Mouse (Mus musculus) layer of hippocampus, adult 11-12 months (tissue): Measurements from ENCODE around the gene A830005F24Rik.
A peak's percentile ranks its signal among the peaks of the same experiment; 100 is the strongest.
"Not testable (repeated sequence)": the region's sequence is repeated elsewhere in the genome, so short reads cannot be mapped to it uniquely, and the experiment has no call there.

Source experiments
- DNase-seq: peaks from one replicate; pipeline ENCODE4 v3.0.0; 2022; ENCODE audit warnings: low spot score

The A830005F24Rik gene

DNA sequence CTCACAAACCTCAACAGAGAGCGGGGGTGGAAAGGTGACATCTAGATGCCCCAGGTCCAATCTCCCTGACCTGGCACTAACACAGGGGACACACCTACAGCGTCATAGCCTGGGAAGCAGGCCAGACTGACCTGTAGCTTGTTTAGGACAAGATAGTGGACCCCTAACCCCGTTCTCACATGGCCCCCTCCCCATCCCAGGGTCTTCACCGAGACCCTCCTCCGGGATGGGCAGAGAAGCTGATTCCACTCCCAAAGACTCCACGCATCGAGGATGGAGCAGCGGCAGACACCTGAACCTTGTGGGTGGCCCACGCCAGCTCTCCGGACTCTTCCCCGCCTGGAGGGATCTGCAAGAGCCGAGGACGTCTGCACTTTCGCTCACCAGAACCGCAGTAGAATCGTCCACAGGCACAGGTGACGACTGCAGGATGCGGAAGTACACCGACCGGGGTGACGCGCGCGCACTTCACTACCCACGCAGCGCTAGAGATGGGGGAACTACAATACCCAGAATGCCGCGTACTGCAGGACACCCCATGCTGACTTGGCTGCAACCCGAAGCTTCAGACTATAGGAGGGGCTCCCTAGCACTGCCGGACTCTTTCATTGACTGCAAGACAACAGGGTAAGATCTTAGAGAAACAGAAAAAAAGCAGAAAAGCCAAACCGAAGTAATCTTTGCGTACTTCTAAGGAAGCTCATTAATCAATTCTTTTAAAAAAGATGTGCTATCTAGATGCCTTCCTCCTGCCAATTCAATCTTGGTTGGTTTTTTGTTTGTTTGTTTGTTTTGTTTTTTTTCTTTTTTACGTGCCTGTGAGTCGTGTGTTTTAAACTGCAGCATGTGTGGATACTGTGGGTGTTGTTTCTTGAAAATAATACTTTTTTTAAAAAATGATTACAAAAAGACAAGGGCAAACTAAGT lies at the start of gene A830005F24Rik, which contains the start of gene Zfp169:
Gene A830005F24Rik (plus strand): TSS at position 568 of the 927 bp plus-strand sequence.
Gene Zfp169 (minus strand): TSS at position 449 of the 927 bp plus-strand sequence.
- peak; percentile 90 for DNase-seq

DNA sequence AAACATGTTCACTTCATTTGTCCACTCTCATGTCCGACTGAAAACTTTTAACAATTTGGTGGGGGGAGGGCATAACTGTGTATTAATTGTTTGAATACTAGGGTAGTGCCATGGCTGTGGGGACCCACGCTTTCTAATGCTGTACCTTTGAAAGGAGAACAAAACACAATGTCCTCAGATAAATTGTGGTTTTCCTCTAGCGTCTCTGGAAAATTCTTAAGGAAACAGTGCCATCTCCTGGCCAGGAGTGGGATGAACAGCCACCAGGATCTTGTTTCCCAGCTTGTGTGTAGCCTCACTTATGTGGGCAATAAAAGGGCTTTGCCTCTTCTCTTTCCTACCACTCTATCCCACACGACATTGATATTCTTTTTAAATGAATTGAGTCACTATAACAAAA lies 49.2 kb upstream of the A830005F24Rik start:
- DNase-seq, result peak; percentile 81

DNA sequence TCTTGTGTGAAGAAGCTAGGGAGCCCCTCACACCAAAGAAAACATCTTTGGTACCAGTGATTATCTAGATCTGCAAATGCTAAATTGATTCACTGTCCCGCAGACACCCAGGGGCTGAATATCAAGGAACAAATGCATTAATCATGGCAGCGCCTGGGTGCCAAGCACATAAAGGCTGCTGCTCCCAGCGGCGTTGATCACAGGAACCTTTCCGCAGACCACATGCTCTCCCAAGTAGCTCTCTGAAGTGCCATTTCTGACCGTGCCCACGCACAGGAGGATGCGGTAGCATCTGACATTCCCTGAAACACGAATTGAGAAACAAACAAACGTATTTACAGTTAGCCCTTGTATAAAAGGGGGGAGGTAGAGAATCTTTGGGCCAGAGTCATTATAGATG lies 47.2 kb upstream of the A830005F24Rik start:
- DNase-seq, result no peak

DNA sequence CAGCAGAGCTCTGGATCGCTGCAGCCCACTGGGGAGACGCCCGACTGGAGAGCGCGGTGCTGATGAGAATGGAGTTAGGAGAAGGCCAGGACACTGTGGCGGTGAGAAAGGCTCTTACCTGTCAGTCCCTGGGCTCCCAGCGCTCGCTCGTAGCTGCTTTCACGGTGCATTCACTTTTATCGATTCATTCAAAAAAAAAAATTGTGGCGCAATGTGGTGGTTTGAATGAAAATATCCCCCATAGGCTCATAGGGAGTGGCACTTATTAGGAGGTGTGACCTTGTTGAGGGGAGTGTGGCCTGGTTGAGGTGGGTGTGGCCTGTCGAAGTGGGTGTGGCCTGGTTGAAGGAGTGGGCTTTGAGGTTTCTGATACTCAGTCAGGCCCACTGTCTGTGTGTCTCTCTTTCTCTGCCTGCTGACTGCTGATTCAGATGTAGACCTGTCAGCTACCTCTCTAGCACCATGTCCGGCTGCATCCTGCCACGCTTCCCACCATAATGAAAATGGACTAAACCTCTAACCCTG lies 44.7 kb upstream of the A830005F24Rik start:
- no peak for DNase-seq

DNA sequence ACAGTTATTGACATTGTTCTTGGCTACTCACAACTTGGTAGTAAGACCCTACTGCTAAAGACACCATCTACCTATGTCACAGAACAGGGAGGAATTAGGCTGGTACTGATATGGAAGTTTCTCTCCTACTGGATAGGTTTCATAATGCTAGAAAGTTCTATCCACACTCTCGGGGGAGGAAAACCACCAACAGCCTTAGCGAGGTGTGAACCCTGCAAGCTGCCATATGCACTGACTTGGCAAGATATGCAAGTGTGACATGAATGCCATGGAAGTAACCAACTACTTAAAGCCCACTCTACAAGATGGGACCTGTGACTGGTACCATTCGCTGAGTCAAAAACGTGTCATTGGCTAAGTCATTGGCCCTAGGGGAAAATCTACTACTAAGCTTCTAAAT lies 29.8 kb upstream of the A830005F24Rik start:
- DNase-seq, result no peak

DNA sequence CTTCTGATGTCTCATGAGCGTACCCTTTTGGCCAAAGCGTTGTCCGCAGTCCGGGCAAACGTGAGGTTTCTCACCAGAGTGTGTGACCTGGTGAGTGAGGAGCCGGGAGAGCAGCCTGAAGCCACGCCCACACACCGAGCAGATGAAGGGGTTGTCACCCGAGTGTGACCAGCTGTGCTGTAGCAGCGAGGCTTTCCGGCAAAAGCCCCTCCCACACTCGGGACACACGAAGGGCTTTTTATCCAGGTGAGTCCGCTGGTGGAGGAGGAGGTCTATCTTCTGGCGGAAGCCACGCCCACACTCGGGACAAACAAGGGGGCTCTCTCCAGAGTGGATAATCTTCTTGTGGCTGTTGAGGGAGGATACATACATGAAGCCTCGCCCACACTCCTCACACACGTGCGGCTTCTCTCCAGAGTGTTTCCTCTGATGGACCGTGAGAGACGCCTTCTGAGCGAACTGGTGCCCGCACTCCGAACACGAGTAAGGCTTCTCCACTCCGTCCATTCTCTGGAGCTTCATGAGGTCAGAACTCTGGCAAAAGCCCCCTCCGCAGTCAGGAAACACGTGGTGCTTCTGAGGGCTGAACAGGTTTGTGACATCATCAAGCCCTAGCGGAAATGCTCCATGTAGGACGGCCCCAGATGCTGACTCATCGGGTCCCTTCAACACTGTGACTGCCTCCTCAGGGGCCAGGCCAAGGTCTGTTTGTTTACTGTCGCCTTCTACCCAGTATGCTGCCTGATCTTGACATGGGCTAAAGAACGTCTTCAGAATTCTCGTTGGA lies 22.8 kb upstream of the A830005F24Rik start:
- DNase-seq, result no peak

DNA sequence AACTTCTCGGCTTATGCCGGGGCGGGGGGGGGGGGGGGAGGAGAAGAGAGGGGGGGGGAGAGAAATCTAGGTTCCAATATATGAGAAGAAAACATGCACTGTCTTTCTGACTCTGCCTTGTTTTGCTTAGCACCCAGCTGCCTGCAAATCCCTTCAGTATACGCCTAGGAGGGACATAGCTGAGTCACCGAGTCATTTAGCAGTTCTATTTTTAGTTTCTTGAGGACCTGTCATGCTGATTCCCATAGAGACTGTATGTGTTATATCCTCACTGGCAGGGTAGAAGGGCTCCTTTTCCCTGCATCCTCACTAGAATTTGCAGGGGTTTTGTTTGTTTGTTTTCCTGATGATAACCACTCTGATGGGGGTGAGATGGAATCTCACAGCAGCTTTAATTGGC lies 20.2 kb upstream of the A830005F24Rik start:
- DNase-seq, result no peak

DNA sequence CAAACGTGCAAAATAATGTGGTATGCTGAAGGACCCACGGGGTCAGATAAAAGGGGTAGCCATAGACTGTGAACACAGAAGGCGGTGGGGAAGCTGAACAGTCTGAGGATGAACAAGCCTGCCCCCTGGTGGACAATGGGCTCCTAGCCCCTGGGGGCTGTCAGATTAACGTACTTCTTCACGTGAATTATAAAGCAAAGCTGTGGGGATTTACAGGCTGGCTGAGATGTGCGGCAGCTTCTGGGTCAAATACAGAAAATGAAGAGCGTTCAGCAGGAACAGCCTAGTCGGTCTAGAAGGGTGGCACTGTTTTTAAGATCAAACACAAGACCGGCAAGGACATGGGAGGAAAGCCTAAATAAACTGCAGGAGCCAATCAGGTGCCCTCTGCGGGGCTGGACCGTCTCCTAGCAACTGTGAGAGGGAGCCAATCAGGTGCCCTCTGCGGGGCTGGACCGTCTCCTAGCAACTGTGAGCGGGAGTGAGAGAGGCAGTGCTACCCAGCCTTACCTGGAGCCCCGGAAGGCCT lies 15.6 kb upstream of the A830005F24Rik start:
- peak; percentile 81 for DNase-seq

DNA sequence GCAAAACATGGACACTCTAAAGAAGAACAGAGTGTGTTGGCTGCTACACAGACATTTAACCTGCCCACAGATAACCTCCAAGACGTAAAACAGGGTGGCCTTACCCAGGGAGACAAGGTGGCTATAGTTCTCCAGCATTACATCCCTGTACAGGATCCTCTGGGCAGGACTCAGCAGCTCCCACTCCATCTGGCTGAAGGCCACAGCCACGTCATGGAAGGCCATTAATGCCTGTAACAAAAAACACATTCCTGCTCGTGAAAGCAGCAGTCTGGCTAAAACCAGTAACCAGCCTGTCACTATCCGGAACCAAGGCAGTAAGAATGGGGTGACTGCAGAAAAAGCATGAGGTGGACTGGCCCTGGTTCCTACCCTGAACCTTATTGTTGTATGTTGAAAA lies 14.7 kb upstream of the A830005F24Rik start:
- no peak for DNase-seq

DNA sequence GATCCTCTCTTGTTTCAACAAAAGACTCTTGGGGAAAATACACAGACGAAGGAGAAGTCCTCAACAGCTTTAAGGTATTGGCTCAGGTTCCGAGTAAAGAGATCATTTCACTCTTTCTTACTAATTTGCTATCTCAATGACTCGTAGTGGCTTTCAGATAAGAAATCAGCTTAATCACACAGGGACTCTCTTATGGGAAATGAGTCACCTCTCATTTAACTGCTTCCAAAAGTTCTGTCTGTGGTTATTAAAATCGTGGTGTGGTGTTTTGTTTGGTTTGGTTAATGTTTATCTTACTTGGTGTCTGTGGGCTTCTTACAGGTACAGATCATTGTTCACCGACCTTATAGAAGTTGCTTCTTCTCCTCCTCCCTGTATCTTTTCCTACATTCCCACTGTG lies 10.9 kb upstream of the A830005F24Rik start:
- DNase-seq, result no peak

DNA sequence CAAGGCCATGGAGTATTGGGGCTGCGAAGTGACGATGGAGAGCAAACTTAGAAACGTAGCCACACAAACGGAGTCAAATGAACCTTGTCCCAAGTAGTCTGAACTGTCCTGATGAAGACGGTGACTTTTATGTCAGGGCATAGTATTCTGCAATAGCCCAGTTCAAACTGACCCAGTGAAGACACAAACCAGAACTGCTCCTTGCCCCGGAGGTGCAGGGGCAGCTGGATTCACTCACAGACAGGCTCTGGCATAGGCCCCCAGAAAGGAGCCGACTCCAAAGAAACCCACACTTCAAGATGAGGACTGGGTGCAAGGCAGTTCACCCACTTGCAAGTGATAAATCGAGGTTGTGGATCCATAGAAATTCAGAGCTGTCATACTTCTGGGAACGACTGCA lies 4.7 kb upstream of the A830005F24Rik start:
- no peak for DNase-seq

DNA sequence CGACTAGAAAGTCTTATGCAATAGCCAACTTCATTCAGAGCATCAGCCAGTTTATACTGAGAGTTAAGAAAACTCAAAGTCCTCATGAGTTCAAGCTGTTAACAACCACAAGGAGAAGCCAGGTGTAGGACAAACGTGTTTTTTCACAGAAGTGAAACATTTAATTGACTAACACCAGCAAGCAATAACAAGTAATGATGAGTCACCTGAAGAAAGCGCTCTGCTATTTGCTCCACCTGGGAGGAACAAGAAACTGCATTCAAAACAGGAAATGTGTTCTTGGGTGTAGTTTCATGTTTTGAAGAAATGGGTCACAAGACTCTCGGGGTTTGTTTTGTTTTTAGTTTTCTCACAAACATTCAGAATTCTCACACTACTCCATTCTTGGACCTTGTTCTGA lies 2.5 kb downstream of the A830005F24Rik start:
- DNase-seq, result no peak

DNA sequence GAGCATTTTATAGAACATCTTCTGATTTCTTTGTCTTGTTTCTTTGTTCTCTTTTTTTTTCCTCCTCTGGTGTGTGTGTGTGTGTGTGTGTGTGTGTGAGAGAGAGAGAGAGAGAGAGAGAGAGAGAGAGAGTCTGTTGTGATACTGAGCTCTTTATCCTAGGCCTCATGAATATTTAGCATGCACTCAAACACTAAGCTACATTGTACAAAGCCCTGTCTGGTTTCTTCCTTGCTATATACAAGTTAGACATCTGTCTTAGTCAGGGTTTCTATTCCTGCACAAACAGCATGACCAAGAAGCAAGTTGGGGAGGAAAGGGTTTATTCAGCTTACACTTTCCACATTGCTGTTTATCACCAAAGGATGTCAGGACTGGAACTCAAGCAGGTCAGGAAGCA lies 5.8 kb downstream of the A830005F24Rik start:
- not testable (repeated sequence) for DNase-seq

DNA sequence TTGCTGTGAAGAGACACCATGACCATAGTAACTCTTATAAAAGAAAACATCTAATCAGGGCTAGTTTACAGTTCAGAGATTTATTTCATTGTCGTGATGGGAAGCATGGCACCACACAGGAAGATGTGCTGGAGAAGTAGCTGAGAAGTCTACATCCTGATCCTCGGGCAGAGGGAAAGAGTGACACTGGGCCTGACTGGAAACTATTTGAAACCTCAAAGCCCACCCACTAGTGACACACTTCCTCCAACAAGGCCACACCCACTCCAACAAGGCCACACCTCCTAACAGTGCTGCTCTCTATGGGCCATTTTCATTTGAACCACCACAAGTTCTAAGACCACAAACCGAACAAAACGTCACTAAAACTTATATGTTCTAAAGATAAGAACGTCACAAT lies 12.4 kb downstream of the A830005F24Rik start:
- no peak for DNase-seq

DNA sequence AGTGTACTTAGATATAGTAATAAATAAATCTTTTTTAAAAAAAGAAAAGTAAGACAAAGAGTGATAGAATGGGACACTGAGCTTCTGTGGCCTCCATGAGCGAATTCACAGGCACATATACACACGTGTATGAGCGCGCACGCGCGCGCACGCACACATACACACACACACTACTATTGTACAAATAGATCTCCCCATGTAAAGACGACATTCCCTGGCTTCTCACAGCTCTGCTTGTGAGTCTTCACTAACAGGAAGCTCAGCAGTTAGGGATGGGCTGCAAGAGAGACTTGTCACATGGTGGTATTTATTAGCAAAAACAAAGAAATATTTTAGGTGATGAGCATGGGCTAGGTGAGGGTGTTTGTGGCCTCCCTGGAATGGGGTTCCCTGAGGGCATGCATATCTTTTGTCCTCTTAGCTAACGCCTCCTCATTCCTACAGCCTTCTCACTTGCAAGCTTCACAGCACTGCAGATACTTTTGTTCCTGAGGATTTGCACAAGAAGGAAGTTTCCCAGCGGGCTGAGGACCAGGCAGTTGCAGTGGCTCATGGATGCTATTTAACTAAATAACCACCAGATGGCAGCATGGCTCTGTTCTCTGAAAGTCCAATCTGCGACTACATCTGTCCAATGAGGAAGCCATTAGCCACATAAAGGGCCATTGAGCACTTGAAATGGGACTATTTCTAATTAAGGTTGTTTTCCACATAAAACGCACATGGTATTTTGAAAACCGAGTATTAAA lies 14.9 kb downstream of the A830005F24Rik start:
- DNase-seq, result peak; percentile 77

DNA sequence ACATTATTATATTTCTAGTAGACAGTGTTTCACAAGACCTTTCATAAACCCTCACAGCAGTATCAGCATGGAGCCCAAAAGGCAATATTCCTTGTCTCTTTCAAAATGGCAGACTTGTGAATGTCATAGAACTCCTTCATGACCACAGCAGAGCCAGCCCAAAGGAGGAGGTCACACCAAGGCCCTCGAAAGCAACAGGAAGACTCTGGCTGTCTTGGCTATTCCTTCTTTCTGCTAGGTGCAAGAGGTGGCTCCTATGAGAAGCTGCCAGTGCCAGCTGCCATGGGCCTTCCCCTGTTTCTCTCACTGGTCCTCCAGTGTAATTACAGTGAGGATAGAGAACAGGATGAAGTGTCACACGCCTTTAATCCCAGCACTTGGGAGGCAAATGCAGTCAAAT lies 15.7 kb downstream of the A830005F24Rik start:
- DNase-seq, result no peak

DNA sequence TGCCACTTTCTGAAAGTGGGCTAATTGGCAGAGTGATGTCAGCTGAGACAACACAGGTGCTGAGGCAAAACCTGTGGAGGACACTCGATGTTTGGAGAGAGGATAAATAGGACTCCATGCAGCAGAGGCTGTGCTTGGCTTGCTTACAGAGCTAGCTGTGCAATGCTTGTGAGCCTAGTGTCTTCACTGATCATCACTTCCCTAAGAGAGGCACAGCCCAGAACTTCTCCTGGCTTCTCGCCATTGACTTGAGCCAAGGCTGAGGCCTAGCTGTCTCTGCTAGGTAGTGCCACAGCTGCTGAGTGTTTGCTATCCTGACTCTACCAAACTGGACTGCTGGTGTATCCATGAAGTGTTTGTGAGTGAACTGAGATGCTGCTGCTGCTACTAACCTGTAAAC lies 17.3 kb downstream of the A830005F24Rik start:
- peak; percentile 41 for DNase-seq

DNA sequence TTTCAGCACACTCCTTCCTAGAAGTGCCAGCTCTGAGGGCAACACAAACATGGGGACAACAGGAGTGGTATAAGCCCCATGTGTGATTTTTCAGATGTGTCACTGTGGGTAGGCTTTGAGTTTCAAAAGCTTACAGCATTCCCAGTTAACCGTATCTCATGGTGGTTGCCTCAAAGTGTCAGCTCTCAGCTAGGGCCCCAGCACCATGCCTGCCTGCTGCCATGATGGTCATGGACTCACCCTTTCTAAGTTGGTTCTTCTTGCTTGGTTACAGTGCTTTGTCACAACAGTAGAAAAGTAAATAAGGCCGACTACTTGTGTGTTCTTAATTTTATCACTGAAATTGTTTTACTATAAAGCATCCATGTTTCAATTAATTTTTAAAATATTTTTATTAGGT lies 18.1 kb downstream of the A830005F24Rik start:
- DNase-seq, result no peak

DNA sequence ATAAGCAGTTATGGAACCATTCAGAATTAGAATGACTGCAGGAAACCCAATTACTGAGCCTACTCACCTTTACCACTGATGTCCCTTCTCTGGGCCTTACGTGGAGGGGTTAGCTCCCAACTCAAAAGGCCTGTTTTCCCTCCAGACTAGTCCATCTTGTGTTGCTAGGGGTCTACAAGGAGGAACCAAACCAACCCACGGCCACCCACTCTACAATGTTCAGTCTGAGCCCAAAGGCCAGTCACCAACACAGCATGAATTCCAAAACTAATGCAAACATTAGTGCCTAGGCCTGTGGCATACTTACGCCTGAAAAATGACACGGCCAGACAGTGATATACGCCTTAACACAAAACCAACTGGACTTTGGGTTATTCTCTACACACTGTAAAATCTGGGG lies 20.1 kb downstream of the A830005F24Rik start:
- no peak for DNase-seq

DNA sequence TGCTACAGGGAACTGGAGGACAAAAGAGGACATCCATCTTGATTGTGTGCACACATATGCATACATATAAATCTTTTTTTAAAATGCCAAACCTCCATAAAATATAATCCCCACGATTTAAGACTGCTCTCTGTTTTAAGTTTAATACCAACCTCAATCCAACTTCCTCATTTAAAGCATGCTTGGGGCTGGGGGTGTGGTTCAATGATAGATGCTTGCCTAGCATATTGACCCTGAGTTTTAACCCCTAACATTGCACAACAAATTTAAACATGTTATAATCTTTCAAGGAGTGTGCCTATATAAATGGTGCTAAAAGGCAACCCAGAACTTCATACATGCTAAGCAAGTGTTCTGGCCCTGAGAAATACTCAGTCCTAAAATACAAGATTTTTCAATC lies 27.1 kb downstream of the A830005F24Rik start:
- DNase-seq, result no peak

DNA sequence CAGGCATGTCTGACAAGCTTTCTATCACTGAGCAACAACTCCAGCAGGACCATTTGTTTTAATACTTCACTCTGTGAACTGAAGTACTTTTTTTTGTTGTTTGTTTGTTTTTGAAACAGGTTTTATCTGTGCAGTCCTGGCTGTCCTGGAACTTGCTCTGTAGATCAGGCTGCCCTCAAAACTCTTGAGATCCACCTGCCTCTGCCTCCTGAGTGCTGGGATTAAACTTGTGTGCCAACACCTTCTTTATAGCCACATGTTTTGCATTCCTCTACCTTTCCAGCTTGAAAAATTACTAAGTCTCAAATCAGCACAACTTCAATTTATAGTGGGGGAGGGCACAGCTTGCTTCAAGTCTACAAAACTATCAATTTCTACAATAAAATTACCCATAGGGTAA lies 31.0 kb downstream of the A830005F24Rik start:
- no peak for DNase-seq

DNA sequence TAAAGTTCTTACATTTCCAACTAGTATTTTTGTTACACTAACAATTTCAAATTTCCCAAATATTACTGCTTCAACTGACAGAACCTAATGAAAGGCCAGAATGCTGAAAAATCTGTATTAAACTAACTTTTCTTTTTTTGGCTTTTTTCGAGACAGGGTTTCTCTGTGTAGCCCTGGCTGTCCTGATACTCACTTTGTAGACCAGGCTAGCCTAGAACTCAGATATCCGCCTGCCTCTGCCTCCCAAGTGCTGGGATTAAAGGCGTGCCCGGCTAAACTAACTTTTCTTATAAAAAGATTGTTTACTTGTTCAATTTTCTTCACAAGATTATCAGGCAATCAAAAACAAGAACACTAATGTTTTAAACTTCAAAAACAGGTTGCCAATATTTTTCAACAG lies 31.5 kb downstream of the A830005F24Rik start:
- no peak for DNase-seq
